Mouse (Mus musculus): Measurements from ENCODE around the gene Setd3. TPM values are rescaled to one million over a fixed set of nuclear protein-coding genes. Genes with fewer than 3 reads are reported as not detected.

The Setd3 gene
- polyA plus RNA-seq, 1 experiment from 2014 or later = 53.8 TPM

DNA sequence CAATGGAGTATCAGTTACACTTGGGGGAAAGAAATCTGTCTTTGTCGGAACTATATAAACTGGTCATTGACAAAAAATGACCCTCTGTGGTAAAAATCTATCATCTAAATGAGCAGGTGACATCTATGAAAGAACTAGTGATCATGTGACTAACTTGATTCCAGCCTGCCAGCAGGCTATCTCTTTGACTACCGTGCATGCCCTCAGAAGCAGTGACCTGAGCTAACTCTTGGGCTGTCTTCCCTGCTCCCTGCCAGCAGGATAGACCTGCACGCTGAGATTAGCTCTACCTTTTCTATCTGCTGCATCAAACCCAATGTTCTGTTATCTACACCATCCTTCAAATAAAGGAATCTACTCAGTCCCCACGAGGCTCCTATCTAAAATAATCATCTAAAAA lies 6.5 kb downstream of the Setd3 start:
- Histone ChIP-seq H3K36me3 (replicated peaks) (no peaks in the 10 kb centered on the region), H3K9ac (no peak overlapping the region), H3K9me3 (replicated peaks) (no peaks in the 10 kb centered on the region), H3K4me3 (replicated peaks) (no peak overlapping the region), H3K27ac (replicated peaks) (no peak overlapping the region), H3K27me3 (no peaks in the 10 kb centered on the region), H3K4me1 (replicated peaks) (peaks cover 75% of the 10 kb centered on the region), H3K4me2 (no peak overlapping the region)
- no peak for ATAC-seq (ENCODE audit: insufficient read depth)
- WGBS (ENCODE audit: insufficient replicate concordance) = 41% methylated on average over 4 of the region's 4 CpGs

DNA sequence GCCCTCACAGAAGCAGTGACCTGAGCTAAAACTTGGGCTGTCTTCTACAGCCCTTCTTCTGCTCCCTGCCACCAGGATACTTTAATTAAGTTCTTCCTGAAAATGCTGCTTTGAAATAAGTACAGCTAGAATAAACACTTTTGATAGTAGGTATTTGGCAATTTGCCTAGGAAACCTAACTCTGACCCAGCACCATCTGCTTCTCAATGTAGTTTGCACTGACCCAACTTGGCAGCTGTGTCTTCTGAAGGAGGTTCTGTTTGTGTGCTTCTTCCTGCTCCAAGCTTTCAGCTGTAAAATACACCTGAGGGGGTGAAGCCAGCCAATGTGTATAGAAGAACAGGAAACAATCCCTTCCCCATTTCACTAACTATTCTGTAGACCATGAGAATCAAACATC lies 7.8 kb downstream of the Setd3 start:
- Histone ChIP-seq H3K4me1 (replicated peaks) (peaks cover 63% of the 10 kb centered on the region), H3K4me2 (no peak overlapping the region), H3K9me3 (replicated peaks) (no peaks in the 10 kb centered on the region), H3K27me3 (no peaks in the 10 kb centered on the region), H3K9ac (no peak overlapping the region), H3K4me3 (replicated peaks) (no peak overlapping the region), H3K36me3 (replicated peaks) (no peaks in the 10 kb centered on the region), H3K27ac (replicated peaks) (no peak overlapping the region)
- no peak for ATAC-seq (ENCODE audit: insufficient read depth)

DNA sequence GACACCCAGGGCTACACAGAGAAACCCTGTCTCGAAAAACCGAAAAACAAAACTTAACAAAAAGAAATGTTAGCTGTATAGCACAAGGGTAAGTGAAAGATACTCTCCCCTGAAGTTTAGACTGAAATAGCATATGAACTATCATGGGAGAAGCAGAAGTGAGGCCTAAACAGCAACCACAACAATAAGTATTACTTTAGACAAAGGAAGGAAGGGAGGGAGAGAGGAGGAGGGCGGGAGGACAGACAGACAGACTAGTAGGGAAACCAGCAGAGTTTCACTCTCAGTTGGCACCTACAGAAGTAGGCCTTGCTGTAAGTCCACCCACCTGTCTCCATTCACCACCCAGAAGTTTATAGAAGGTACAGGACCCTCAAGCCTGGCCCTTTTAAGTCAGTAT lies 8.6 kb downstream of the Setd3 start:
- Histone ChIP-seq H3K27ac (replicated peaks) (no peak overlapping the region), H3K4me1 (replicated peaks) (peaks cover 57% of the 10 kb centered on the region), H3K27me3 (no peaks in the 10 kb centered on the region), H3K36me3 (replicated peaks) (no peaks in the 10 kb centered on the region), H3K4me3 (replicated peaks) (no peak overlapping the region), H3K9ac (no peak overlapping the region), H3K4me2 (no peak overlapping the region), H3K9me3 (replicated peaks) (no peaks in the 10 kb centered on the region)
- no peak for ATAC-seq (ENCODE audit: insufficient read depth)
- 66% methylated on average over 3 of the region's 3 CpGs for WGBS (ENCODE audit: insufficient replicate concordance)

DNA sequence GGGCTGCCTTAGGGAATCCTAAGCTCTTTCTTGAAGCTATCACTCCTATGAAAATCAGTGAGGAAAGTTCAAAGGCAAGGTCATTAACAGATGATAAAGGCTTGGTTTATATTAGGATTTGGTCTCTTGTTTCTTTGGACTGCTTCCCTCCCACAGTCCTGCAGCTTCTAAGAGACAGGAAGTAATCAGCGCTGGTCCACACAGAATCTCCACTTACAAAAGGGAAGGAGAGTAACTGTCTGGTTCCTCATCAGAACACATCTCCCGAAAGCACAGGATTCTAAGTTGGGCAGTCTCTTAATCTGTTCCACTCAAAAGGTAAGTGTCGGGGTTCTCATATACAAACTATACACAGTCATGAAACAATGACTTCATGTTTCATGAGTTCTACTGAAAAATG lies 10.2 kb downstream of the Setd3 start:
- H3K9ac ChIP-seq = no peak overlapping the region
- no peaks in the 10 kb centered on the region for H3K9me3 ChIP-seq (replicated peaks)
- no peak overlapping the region for H3K4me2 ChIP-seq
- no peak overlapping the region for H3K4me3 ChIP-seq (replicated peaks)
- H3K4me1 ChIP-seq (replicated peaks) = peaks cover 51% of the 10 kb centered on the region
- H3K27ac ChIP-seq (replicated peaks) = no peak overlapping the region
- WGBS (ENCODE audit: insufficient replicate concordance) = 37% methylated on average over 3 of the region's 3 CpGs
- H3K27me3 ChIP-seq = no peaks in the 10 kb centered on the region
- no peak for ATAC-seq (ENCODE audit: insufficient read depth)
- peaks cover 8% of the 10 kb centered on the region for H3K36me3 ChIP-seq (replicated peaks)

DNA sequence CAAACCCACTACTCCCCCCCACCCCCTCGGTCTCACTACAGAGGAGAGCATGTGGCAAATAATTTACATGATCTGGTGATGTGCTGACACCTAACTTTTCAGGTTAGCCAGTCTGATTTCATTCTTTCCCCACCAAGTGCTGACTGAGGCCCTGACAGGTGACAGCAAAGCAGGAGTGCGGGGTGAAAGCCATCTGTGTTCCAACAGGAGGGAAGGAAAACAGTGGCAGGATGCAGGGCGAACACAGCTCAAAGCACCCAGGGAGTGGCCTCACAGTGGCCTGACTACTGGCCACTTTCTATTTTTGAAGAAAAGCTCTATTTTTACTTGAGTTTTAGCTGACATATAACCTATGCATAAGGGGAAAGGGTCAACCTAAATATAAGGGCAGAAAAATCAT lies 15.4 kb downstream of the Setd3 start:
- H3K4me3 ChIP-seq (replicated peaks) = no peak overlapping the region
- no peak overlapping the region for H3K4me2 ChIP-seq
- no peaks in the 10 kb centered on the region for H3K9me3 ChIP-seq (replicated peaks)
- H3K4me1 ChIP-seq (replicated peaks) = peaks cover 7% of the 10 kb centered on the region; the same call in 1 of the 2 replicates
- H3K36me3 ChIP-seq (replicated peaks) = peaks cover 58% of the 10 kb centered on the region
- no peaks in the 10 kb centered on the region for H3K27me3 ChIP-seq
- 79% methylated on average over 3 of the region's 3 CpGs for WGBS (ENCODE audit: insufficient replicate concordance)
- ATAC-seq (ENCODE audit: insufficient read depth) = no peak
- H3K27ac ChIP-seq (replicated peaks) = no peak overlapping the region
- H3K9ac ChIP-seq = no peak overlapping the region

DNA sequence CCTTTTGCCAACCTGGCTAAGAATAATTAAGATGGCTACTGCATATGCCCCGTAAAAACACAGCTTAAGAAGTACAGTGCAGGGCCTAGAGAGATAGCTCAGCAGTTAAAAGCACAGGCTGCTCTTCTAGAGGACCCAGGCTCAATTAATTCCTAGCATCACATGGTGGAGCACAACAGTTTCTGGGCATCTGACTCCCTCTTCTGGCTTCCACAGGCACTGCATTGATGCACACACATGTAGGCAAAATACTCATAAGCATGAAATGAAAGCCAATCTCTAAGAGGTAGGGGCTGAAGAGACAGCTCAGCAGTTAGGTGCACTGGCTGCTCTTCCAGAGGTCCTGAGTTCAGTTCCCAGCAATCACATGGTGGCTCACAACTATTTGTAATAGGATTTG lies 17.1 kb downstream of the Setd3 start:
- no peaks in the 10 kb centered on the region for H3K9me3 ChIP-seq (replicated peaks)
- H3K9ac ChIP-seq = no peak overlapping the region
- ATAC-seq (ENCODE audit: insufficient read depth) = no peak
- peaks cover 70% of the 10 kb centered on the region for H3K36me3 ChIP-seq (replicated peaks)
- no peaks in the 10 kb centered on the region; the same call in 1 of the 2 replicates for H3K4me1 ChIP-seq (replicated peaks)
- no peak overlapping the region for H3K27ac ChIP-seq (replicated peaks)
- 83% methylated on average over 1 of the region's 1 CpGs for WGBS (ENCODE audit: insufficient replicate concordance)
- no peaks in the 10 kb centered on the region for H3K27me3 ChIP-seq
- H3K4me3 ChIP-seq (replicated peaks) = no peak overlapping the region
- H3K4me2 ChIP-seq = no peak overlapping the region

DNA sequence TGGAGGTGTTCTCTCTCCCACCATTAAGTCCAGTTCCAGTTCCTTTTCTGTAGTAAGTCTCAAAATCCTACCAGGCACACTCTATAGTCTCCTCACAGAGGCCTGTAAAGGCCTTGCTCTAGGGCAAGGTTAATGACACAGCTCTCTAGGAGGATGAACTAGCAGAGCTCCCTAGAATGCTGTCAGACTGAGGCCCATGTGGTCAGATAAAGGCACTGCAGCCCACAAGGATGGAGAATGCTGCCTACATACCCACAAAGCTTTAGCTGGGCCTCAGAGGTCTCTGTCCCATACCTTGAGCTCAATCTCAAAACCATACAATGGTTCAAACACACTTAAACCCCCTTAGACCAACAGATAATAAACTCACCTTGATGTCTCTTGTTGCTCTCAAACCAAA lies 19.3 kb downstream of the Setd3 start:
- Histone ChIP-seq H3K27me3 (no peaks in the 10 kb centered on the region), H3K4me3 (replicated peaks) (no peak overlapping the region), H3K4me1 (replicated peaks) (no peaks in the 10 kb centered on the region; the same call in 1 of the 2 replicates), H3K27ac (replicated peaks) (no peak overlapping the region), H3K9me3 (replicated peaks) (no peaks in the 10 kb centered on the region), H3K9ac (no peak overlapping the region), H3K4me2 (no peak overlapping the region), H3K36me3 (replicated peaks) (peaks cover 89% of the 10 kb centered on the region)
- no peak for ATAC-seq (ENCODE audit: insufficient read depth)

DNA sequence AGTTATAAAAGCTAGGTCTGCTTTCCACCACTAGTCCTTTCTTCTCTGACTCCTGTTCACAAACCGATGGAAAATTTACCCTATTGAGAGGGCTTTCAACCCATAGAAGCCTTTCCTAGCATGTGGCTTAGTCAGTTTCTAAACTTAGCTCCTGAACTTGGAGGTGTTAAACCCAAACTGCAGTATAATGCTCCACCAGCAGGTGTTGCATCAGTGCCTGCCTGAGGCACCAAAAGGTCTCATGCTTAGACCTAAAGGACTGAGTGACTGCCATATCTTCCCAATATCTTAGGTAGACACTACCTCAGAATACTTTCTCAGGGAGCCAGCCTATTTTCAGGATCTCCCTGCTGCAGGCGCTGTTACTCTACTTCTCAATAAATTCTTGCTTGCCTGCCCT lies 26.4 kb downstream of the Setd3 start:
- no peak overlapping the region for H3K4me3 ChIP-seq (replicated peaks)
- 86% methylated on average over 2 of the region's 2 CpGs for WGBS (ENCODE audit: insufficient replicate concordance)
- no peak overlapping the region for H3K4me2 ChIP-seq
- H3K27ac ChIP-seq (replicated peaks) = no peak overlapping the region
- H3K36me3 ChIP-seq (replicated peaks) = peaks cover 85% of the 10 kb centered on the region
- no peaks in the 10 kb centered on the region for H3K9me3 ChIP-seq (replicated peaks)
- H3K4me1 ChIP-seq (replicated peaks) = no peaks in the 10 kb centered on the region
- no peak for ATAC-seq (ENCODE audit: insufficient read depth)
- H3K27me3 ChIP-seq = no peaks in the 10 kb centered on the region
- H3K9ac ChIP-seq = no peak overlapping the region

DNA sequence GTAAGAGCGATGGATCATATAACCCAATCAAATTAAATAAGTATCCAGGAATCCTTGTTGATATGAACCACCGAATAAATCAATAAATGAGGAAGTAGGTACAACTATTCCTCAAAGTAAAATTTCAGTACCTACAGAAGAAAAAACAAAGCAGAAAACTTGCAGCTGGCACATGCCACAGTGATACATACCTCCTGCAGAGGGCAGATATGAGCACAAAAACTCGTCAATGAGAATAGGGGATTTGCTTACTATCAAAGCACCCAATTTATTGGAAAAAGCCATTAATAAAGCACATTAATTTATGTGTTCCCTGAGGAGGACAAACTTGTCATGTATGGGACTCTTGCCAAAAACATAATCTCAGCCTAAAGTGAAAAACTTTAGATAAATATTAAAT lies 29.4 kb downstream of the Setd3 start:
- no peak for ATAC-seq (ENCODE audit: insufficient read depth)
- no peak overlapping the region for H3K4me2 ChIP-seq
- H3K27me3 ChIP-seq = no peaks in the 10 kb centered on the region
- H3K4me1 ChIP-seq (replicated peaks) = no peaks in the 10 kb centered on the region
- no peak overlapping the region for H3K9ac ChIP-seq
- 60% methylated on average over 3 of the region's 3 CpGs for WGBS (ENCODE audit: insufficient replicate concordance)
- no peak overlapping the region for H3K4me3 ChIP-seq (replicated peaks)
- H3K9me3 ChIP-seq (replicated peaks) = no peaks in the 10 kb centered on the region
- peaks cover 82% of the 10 kb centered on the region for H3K36me3 ChIP-seq (replicated peaks)
- H3K27ac ChIP-seq (replicated peaks) = no peak overlapping the region

DNA sequence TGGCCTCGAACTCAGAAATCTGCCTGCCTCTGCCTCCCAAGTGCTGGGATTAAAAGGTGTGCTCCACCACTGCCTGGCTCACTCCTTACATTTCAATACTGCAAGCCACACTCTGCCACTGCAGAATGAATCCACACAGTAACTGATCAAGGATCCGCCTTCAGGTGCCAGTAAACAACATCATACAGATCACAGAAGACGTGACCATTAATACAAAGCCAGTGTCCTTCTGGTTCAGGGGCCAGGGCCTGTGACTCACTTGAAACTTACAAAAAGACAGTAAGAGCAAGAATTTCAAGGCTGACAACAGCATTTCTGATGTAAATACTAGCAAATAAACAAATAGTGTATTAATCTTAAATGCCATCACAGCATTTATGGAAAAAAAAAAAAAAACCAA lies 33.9 kb downstream of the Setd3 start:
- peaks cover 74% of the 10 kb centered on the region for H3K36me3 ChIP-seq (replicated peaks)
- no peaks in the 10 kb centered on the region for H3K4me1 ChIP-seq (replicated peaks)
- no peak overlapping the region for H3K9ac ChIP-seq
- no peaks in the 10 kb centered on the region for H3K27me3 ChIP-seq
- no peak for ATAC-seq (ENCODE audit: insufficient read depth)
- no peak overlapping the region for H3K4me2 ChIP-seq
- no peaks in the 10 kb centered on the region for H3K9me3 ChIP-seq (replicated peaks)
- 84% methylated on average over 3 of the region's 3 CpGs for WGBS (ENCODE audit: insufficient replicate concordance)
- H3K27ac ChIP-seq (replicated peaks) = no peak overlapping the region
- no peak overlapping the region for H3K4me3 ChIP-seq (replicated peaks)

DNA sequence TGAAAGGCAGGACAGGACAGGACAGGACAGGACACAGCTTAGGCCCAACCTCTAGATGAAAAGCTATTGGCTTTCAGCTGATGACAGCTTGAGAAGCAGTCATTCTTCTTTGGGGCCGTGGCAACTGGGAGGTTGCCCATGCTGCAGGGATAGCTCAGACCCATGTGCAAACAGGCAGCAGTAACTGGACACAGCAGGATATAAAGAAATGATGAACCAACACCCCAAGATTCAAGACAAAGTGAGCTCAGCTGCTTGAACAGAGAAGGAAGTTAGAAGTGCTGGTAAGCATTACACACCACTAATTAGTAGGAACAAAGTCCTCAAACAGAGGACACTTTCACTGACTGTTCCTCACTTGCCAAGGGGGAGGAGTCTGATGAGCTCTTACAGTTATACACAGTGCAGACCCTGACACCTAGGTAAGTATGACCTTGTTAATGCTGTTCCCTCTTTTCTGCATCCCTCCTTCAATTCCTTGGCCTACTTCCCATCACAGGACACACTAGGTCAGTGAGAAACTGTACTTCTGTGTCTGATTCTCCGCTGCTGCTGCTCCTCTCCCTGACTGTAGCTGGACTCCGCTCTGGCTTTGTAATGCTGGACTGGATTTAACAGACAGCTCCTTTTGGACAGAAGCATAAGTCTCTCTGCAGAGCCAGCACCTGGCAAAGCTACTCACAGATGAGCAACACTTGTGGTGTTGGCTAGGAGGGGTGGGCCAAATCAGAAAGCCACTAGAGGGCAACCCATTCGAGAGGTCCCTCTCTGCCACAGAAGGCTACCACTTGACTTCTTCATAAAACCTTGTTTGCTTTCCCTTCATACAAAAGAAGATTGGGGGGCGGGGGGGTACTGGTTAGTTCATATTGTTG lies 35.3 kb downstream of the Setd3 start:
- no peaks in the 10 kb centered on the region for H3K9me3 ChIP-seq (replicated peaks)

More for the DNA sequence above, 35.3 kb downstream of the Setd3 start:
- no peak overlapping the region for H3K27ac ChIP-seq (replicated peaks)
- no peaks in the 10 kb centered on the region for H3K4me1 ChIP-seq (replicated peaks)
- no peak overlapping the region for H3K4me2 ChIP-seq
- WGBS (ENCODE audit: insufficient replicate concordance) = 83% methylated on average over 5 of the region's 5 CpGs
- no peaks in the 10 kb centered on the region for H3K27me3 ChIP-seq
- H3K4me3 ChIP-seq (replicated peaks) = no peak overlapping the region
- no peak overlapping the region for H3K9ac ChIP-seq
- H3K36me3 ChIP-seq (replicated peaks) = peaks cover 67% of the 10 kb centered on the region
- ATAC-seq (ENCODE audit: insufficient read depth) = no peak; the same call in 1 of the 2 replicates

All from liver, embryonic 15.5 days (tissue).